Mouse (Mus musculus) forebrain, postnatal 0 days (tissue): ENCODE results near the gene Slc44a1. TPM values are rescaled to one million over a fixed set of nuclear protein-coding genes. Genes with fewer than 3 reads are reported as not detected.

Experiments
- ATAC-seq: fragments of 200-750 bp; cut with Nextera tagmentation; 2 replicates; pipeline ENCODE4 v1.8.0; 2017; ENCODE audit warnings: mild to moderate bottlenecking, moderate library complexity
- DNase-seq: peaks from one replicate; pipeline ENCODE4 v3.0.0-alpha.2; 2015
- H3K27ac ChIP-seq: fragments of 300-500 bp; sonication (generic); 2 replicates; pipeline ENCODE4 v1.5.1; 2014; ENCODE audit warnings: low read depth, mild to moderate bottlenecking, antibody characterized with exemption, low read length, moderate library complexity, mixed read lengths
- H3K27me3 ChIP-seq: fragments of 300-500 bp; sonication (generic); 2 replicates; pipeline ENCODE4 v1.6.1; 2014; ENCODE audit warnings: mild to moderate bottlenecking, low read length, mixed read lengths; ENCODE audit not compliant: insufficient read depth
- H3K36me3 ChIP-seq: fragments of 300-500 bp; sonication (generic); 2 replicates; pipeline ENCODE4 v1.6.1; 2014; ENCODE audit warnings: mild to moderate bottlenecking, moderate library complexity; ENCODE audit not compliant: insufficient read depth
- H3K4me1 ChIP-seq: fragments of 300-500 bp; sonication (generic); 2 replicates; pipeline ENCODE4 v1.6.1; 2014; ENCODE audit warnings: antibody characterized with exemption; ENCODE audit not compliant: insufficient read depth
- H3K4me2 ChIP-seq: fragments of 300-500 bp; sonication (generic); 2 replicates; pipeline ENCODE4 v1.6.1; 2014; ENCODE audit warnings: low read depth, mild to moderate bottlenecking, moderate library complexity
- H3K4me3 ChIP-seq: fragments of 300-500 bp; sonication (generic); 2 replicates; pipeline ENCODE4 v1.5.1; 2014; ENCODE audit warnings: low read depth, low read length, mixed read lengths
- H3K9ac ChIP-seq: fragments of 300-500 bp; sonication (generic); 2 replicates; pipeline ENCODE4 v1.6.1; 2014; ENCODE audit warnings: mild to moderate bottlenecking
- H3K9me3 ChIP-seq: fragments of 300-500 bp; sonication (generic); 2 replicates; pipeline ENCODE4 v1.6.1; 2016; ENCODE audit warnings: low read length
- CTCF ChIP-seq: sonication (generic); IDR thresholded peaks from 2 replicates; pipeline ENCODE4 v1.5.1; 2016; ENCODE audit warnings: antibody characterized with exemption, control low read depth, low read depth
- WGBS: fragments of 180-500 bp; shearing (Covaris S2); extraction: QIAGEN DNeasy Blood & Tissue Kit; methylation state at CpG from one replicate; pipeline ENCODE4 v1.1.7; 2014; 5-methylcytosine and 5-hydroxymethylcytosine counted together
- polyA plus RNA-seq: library from polyadenylated mRNA; unstranded; fragments of >200 nt; fragmentation: Nextera tagmentation; extraction: Ambion mirVana; gene quantifications from 2 replicates; pipeline ENCODE4 v1.2.1, GENCODE M21; 2015
- total RNA-seq: library from RNA; depleted of rRNA; stranded (reverse); fragments of >200 nt; gene quantifications from 2 replicates; pipeline ENCODE4 v1.2.3, GENCODE M21; 2014

The Slc44a1 gene
- total and polyA plus RNA-seq, 2 experiments from 2014 or later = 12.4 to 29.3 TPM

- Histone ChIP-seq H3K4me1 (no peaks in the 10 kb centered on the region), H3K36me3 (no peaks in the 10 kb centered on the region), H3K27ac (no peak overlapping the region), H3K9me3 (no peaks in the 10 kb centered on the region), H3K4me2 (no peak overlapping the region), H3K9ac (no peak overlapping the region), H3K27me3 (no peaks in the 10 kb centered on the region), H3K4me3 (no peak overlapping the region)
- no peak for DNase-seq
- 35% methylated on average over 15 of the region's 15 CpGs for WGBS
- TF ChIP-seq CTCF = no peak
- no peak for ATAC-seq
Observed at GRCm38 (mm10) chr4:53596063-53596895, 156.1 kb downstream of the Slc44a1 start.

DNA sequence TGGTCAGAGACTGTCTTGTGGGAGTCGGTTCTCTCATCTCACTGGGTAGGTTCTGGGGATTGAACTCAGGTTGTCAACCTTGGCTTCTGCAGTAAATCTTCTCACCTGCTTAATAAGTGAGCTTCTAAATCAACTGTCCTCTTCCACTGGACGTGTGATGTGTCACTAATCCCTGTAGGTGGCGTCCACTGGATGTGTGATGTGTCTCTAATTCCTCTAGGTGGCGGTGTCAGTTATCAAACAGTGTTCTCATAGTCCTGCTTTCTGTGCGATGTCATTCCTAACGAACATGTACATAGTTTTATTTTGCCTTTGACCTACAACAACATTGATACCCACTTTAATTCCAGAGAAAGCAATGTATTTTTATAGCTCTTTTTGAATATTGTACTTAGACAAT lies 160.2 kb downstream of the Slc44a1 start:
- peak; percentile 92 for TF ChIP-seq CTCF
- ATAC-seq = peak; percentile 32; the same call in 1 of the 2 replicates
- 39% methylated on average over 6 of the region's 6 CpGs for WGBS

GRCm38 (mm10) chr4:53614576-53615225 lies 174.5 kb downstream of the Slc44a1 start:
- TF ChIP-seq CTCF = no peak
- H3K27ac ChIP-seq = no peak overlapping the region
- ATAC-seq = no peak
- WGBS = 91% methylated on average over 5 of the region's 5 CpGs
- no peaks in the 10 kb centered on the region for H3K36me3 ChIP-seq
- no peaks in the 10 kb centered on the region for H3K4me1 ChIP-seq
- H3K4me3 ChIP-seq = no peak overlapping the region
- no peaks in the 10 kb centered on the region for H3K9me3 ChIP-seq
- H3K27me3 ChIP-seq = no peaks in the 10 kb centered on the region
- no peak overlapping the region for H3K4me2 ChIP-seq
- DNase-seq = no peak
- no peak overlapping the region for H3K9ac ChIP-seq

More for the DNA sequence above, 160.2 kb downstream of the Slc44a1 start:
- no peak overlapping the region for H3K4me2 ChIP-seq
- H3K36me3 ChIP-seq = no peaks in the 10 kb centered on the region
- H3K27me3 ChIP-seq = no peaks in the 10 kb centered on the region
- no peak overlapping the region for H3K27ac ChIP-seq
- no peaks in the 10 kb centered on the region for H3K9me3 ChIP-seq
- DNase-seq = peak; percentile 61
- no peak overlapping the region for H3K4me3 ChIP-seq
- H3K9ac ChIP-seq = no peak overlapping the region
- no peaks in the 10 kb centered on the region for H3K4me1 ChIP-seq

- H3K9me3 ChIP-seq = no peaks in the 10 kb centered on the region
- DNase-seq (no peak), ATAC-seq (no peak)
- H3K27me3 ChIP-seq = no peaks in the 10 kb centered on the region
- H3K27ac ChIP-seq = no peak overlapping the region
- TF ChIP-seq CTCF = no peak
- no peak overlapping the region for H3K4me2 ChIP-seq
- H3K36me3 ChIP-seq = no peaks in the 10 kb centered on the region
- H3K4me1 ChIP-seq = no peaks in the 10 kb centered on the region
- H3K9ac ChIP-seq = no peak overlapping the region
- no peak overlapping the region for H3K4me3 ChIP-seq
- 45% methylated on average over 3 of the region's 3 CpGs for WGBS
Observed at GRCm38 (mm10) chr4:53617968-53618367, 177.8 kb downstream of the Slc44a1 start.

DNA sequence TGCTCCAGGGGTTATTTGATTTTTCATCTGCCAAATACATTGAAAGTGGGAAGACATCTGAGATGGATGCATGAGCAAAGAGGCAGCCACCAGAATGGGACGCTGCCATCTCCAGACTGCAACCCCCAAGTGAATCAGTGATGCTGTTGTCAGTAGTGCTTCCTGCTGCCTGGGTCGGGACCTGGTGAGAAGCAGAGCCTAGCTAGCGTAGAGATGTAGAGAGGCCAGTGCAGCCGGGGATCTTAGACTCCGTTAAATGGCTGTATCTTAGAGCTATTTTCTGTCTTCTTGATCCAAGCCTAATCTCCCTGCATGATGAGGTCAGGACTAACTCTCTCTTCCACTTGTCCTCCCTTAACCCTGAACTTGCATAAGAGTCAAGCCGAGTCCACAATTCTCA lies 179.9 kb downstream of the Slc44a1 start:
- H3K4me3 ChIP-seq = no peak overlapping the region
- no peak overlapping the region for H3K27ac ChIP-seq
- H3K27me3 ChIP-seq = no peaks in the 10 kb centered on the region
- H3K4me2 ChIP-seq = no peak overlapping the region
- peaks cover 5% of the 10 kb centered on the region for H3K4me1 ChIP-seq
- 86% methylated on average over 6 of the region's 6 CpGs for WGBS
- ATAC-seq = no peak
- no peak for DNase-seq
- H3K9me3 ChIP-seq = no peaks in the 10 kb centered on the region
- no peak for TF ChIP-seq CTCF
- H3K36me3 ChIP-seq = no peaks in the 10 kb centered on the region
- H3K9ac ChIP-seq = no peak overlapping the region

DNA sequence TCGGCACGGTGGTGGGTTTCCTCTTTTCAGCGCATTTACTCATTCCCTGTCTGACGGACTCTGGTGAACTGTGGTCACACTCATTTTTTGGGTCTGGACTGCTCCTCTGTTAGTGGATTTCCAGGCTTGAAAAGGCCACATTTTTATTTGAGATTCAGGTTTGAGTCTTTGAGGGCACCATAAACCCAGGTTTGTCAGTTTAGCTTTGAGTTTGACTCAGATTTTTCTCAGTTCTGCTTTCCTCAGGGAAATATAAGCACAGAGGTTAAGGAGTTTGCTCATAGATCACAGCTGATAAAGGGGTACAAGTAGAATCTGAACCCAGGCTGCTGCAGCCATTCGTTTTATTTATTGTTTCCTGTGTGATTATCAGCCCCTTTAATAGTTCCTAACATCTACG lies 180.9 kb downstream of the Slc44a1 start:
- Histone ChIP-seq H3K4me2 (no peak overlapping the region), H3K9me3 (no peaks in the 10 kb centered on the region), H3K27ac (no peak overlapping the region), H3K4me3 (no peak overlapping the region), H3K4me1 (peaks cover 5% of the 10 kb centered on the region), H3K27me3 (no peaks in the 10 kb centered on the region), H3K36me3 (no peaks in the 10 kb centered on the region), H3K9ac (no peak overlapping the region)
- TF ChIP-seq CTCF = no peak
- 85% methylated on average over 6 of the region's 6 CpGs for WGBS
- no peak for DNase-seq
- ATAC-seq = no peak

DNA sequence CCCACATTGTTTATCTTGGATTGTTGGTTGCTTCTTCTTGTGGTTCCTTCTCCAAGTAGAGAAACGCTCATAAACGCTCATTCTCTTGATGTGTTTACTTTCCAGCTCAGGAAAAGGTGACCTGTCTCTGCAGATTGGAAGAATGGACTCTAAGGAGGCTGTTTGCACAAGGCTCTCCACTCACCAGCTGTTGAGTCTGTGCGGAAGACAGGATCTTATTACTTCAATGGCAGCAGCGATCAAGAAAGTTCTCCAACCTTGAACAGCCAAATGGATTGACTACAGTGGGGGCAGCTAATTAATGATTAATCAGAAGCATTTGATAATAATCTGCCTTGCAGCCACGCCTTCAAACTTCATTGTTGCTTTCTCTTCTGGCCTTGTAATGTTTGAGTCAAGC lies 181.3 kb downstream of the Slc44a1 start:
- Histone ChIP-seq H3K4me1 (peaks cover 5% of the 10 kb centered on the region), H3K4me2 (no peak overlapping the region), H3K9me3 (no peaks in the 10 kb centered on the region), H3K36me3 (no peaks in the 10 kb centered on the region), H3K4me3 (no peak overlapping the region), H3K27ac (no peak overlapping the region), H3K27me3 (no peaks in the 10 kb centered on the region), H3K9ac (no peak overlapping the region)
- no peak for DNase-seq
- ATAC-seq = no peak
- 85% methylated on average over 5 of the region's 5 CpGs for WGBS
- TF ChIP-seq CTCF = no peak
